Mouse (Mus musculus): ENCODE measurements around the gene Taok3. TPM values are rescaled to one million over a fixed set of nuclear protein-coding genes. Genes with fewer than 3 reads are reported as not detected.

Taok3 gene
- total RNA-seq, 2 experiments from 2014 or later, result 57.5 to 80.2 TPM

DNA sequence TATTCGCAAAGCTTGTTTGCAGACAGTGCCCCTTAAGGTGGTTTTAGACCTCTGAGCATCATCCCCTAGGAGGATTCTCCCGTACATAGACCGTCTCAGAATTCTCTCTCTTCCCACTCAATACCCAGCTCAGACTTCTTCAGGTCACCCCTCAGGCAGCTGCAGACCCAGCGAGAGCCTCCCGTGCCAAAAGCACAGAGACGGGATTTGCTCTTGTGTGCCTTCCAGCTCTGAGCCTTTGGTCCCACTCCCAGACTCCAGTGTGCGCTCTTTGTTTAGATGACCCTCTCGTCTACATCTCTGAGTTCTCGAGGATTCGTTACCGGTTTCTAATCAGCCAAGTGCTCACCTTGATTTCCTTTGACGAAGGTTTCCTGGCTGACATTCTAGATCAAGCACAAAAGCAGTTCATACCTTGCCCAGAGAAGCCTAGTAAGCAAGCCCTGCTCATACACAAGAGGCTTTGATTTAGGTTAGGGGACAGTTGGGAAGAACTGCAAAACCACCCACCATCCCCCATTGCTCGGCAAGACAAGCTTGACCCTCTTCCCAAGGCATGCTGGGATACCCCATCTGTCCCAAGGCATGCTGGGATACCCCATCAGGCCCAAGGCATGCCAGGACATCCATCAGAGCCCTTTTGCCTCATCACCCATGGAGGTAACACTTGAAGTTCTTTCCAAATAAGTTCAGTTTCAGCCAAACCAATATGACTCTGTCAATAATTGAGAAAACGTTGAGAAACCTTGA, 48.6 kb downstream of the Taok3 start:
- ATAC-seq (ENCODE audit: poor library complexity, severe bottlenecking), result no peak

GRCm38 (mm10) chr5:117174057-117174456, 54.1 kb downstream of the Taok3 start:
- ATAC-seq (ENCODE audit: poor library complexity, severe bottlenecking), result no peak

DNA sequence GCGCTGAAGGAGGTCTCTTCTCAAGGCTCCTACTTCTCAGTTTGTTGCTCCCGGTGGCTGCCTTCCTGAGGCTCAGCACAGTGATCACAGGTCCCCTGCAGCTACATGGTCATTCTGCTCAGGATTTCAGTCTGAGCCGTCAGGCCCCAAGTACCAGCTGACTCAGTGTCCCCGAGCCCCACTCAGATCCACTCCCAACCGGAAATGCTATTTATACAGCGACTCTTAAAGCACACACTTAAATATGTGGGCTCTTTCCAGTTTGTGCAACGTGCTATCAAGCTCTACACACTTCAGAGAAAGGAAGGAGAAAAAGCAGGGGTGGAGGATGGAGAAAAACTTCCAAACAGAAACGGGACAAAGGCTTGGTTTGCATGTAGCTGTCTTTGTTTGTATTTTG, 56.0 kb downstream of the Taok3 start:
- ATAC-seq (ENCODE audit: poor library complexity, severe bottlenecking), result no peak

- no peak for ATAC-seq (ENCODE audit: poor library complexity, severe bottlenecking)
Observed at GRCm38 (mm10) chr5:117178079-117178478, 58.1 kb downstream of the Taok3 start.

DNA sequence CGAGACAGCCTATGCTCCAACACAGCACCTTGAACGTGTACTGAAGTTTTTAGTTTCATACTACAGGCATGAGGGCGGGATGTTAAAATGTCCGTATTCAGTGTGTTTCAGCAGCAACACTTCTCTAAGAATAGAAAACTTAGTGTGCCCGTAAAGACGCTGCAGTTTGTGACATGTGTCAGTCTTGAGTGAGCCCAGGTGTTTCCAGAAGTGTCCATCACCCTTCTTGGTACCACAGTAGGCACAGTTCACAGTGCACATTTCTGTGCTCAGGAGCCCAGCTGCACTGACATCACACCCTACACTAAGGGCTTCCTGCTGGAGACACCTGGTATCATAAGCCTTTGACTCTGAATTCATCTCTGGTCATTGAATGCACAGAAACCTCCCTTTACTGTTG, 58.6 kb downstream of the Taok3 start:
- no peak for ATAC-seq (ENCODE audit: poor library complexity, severe bottlenecking)

- 0 out of 2 replicates have a peak, but pooled peaks have one; percentile 9 for ATAC-seq (ENCODE audit: poor library complexity, severe bottlenecking)
Observed at GRCm38 (mm10) chr5:117181921-117182320, 62.0 kb downstream of the Taok3 start.

DNA sequence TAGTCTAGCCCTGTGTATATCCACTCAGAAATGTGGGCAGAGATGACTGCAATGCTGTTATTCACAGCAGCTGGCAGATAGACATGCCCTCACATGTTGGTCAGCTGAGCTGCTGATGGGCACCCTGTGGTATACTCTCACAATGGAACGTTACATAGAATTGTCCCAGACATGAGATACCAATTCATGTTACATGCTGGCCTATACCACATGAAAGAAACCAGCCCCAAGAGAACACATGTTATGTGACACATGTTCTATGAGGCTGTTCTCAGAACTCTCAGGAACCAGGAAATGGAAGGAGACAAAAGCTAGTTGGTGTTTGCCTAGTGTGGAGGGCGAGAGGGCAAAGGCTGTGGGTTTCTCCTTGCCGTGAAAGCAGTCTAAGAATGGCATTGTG, 62.5 kb downstream of the Taok3 start:
- no peak for ATAC-seq (ENCODE audit: poor library complexity, severe bottlenecking)

GRCm38 (mm10) chr5:117184832-117185231, 64.9 kb downstream of the Taok3 start:
- ATAC-seq (ENCODE audit: poor library complexity, severe bottlenecking), result no peak

- 0 out of 2 replicates have a peak, but pooled peaks have one; percentile 40 for ATAC-seq (ENCODE audit: poor library complexity, severe bottlenecking)
Observed at GRCm38 (mm10) chr5:117185673-117186072, 65.7 kb downstream of the Taok3 start.

- no peak for ATAC-seq (ENCODE audit: poor library complexity, severe bottlenecking)
Observed at GRCm38 (mm10) chr5:117192061-117192460, 72.1 kb downstream of the Taok3 start.

DNA sequence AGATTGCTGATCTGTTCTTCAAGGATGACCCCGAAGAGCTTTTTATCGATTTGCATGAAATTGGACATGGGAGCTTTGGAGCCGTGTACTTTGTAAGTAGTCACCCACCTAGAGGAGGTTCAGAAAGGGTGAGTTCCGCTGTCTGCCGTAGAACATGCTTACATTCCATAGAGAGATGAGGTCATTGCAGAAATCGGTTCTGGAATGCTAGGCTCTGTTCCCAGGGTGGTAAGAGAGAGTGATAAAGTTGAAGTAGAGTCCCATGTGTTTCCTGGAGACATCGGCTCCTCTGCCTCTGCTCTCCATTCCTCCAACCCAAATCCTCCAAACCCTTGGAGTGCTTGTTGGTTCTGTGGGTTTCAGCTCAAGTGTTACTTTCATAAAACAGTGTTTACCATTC, 73.8 kb downstream of the Taok3 start:
- no peak for ATAC-seq (ENCODE audit: poor library complexity, severe bottlenecking)

DNA sequence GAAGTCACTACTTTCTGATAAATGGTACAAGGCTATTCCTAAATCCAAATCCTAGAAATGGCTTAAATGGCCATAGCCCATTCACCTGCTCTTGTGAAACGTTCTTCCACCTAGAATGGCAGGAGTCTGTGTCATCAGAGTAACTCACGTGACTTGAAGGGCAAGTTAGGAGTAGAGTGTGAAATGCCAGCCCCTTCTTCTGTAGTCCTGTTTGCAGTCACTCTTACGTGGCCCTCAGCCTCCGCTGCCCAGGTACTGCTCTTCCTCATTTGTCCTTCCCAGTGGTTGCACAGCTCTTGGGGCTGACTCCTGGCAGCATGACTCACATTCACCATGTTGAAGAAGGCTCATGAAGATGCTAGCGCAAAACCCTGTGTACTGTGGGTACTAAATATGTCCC, 74.7 kb downstream of the Taok3 start:
- ATAC-seq (ENCODE audit: poor library complexity, severe bottlenecking), result no peak

DNA sequence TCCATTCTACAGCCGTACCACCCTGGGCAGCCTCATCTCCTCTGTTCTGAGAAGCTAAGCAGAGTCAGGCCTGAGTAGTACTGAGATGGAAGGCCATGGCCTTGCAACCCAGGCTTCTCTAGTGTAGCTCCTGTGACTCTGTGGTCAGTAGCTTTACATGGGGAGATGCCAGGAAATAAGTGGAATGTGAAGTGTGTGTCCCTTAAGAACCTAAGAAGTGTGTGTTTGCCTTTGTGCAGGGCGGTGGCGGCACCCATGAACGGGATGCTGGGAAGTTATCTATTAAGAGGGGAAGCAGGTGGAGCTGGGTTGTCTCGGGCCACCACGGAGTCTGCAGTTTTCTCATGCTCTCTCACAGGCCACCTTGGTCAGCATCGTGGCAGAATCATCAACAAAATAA, 76.6 kb downstream of the Taok3 start:
- ATAC-seq (ENCODE audit: poor library complexity, severe bottlenecking), result no peak

DNA sequence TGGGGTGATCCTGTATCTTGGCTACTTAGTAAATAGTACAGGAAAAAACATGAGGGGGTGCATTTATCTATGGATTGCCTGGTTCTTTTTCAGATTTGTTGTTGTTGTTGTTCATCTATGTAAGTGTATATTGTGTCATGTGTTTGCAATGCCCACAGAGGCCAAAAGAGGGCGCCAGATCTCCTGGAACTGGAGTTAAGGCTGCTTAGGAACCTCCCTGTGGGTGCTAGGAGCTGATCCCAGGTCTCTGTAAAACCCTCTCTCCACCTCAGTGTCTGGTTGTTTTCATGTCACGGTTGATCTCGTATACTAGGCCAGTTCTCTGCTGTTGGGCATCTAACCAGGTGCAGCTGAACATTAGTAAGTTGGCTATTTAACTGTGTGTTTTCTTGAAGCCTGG, 78.5 kb downstream of the Taok3 start:
- ATAC-seq (ENCODE audit: poor library complexity, severe bottlenecking), result no peak

GRCm38 (mm10) chr5:117207286-117207685, 87.4 kb downstream of the Taok3 start:
- ATAC-seq (ENCODE audit: poor library complexity, severe bottlenecking), result no peak

DNA sequence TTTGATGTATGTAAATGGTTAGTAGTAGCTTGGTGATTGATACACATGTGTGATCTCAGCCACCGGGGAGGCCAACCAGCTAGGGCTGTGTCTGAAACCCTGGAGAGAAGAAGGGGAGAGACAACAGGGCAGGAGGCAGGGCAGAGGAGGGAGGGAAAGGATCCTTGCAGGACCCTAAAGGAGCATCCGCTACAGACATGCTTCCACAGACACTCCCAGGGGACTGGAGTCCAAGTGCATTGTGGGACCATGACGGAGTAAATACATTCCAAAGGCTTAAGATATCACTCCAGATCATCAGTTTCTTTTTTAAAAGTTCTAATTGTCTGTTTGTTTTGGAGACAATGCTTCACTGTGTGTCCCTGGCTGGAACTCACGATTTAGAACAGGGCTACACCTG, 94.1 kb downstream of the Taok3 start:
- no peak for ATAC-seq (ENCODE audit: poor library complexity, severe bottlenecking)

DNA sequence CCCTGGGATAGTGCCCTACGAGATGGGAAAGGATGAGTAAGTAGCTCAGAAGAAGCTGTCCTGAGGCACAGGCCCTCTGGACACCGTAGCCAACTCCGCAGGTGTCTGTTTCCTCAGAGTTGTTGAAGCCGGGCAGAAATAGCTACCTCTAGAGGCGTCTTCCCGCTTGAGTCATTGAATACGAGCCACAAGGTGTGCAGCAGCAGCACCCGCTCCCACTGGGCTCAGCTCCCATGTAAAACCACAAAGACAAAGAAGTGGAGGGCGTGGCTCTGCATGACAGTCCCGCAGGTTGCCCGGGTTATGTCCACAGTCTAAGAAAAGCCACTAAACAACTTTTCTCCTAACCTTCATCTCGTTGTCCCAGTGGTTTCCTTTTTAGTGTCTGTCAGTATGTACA, 111.1 kb downstream of the Taok3 start:
- no peak for ATAC-seq (ENCODE audit: poor library complexity, severe bottlenecking)

DNA sequence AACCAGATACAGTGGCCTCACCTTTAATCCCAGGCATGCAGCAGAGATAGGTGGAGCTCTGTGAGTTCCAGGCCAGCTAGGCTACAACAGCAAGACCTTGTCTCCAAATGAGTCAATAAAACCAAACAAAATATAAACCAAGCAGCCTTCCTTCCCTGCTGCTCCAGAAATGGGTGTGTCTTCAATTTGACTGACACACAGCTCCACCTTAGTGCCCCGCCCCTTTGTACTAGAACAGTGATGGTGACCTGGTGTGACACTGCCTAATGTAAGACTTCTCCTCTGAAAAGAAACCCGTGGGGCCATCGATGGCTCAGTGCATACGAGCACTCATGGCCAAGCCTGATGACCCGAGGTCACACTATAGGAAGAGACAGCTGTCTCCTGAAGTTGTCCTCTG, 116.6 kb downstream of the Taok3 start:
- ATAC-seq (ENCODE audit: poor library complexity, severe bottlenecking), result no peak

DNA sequence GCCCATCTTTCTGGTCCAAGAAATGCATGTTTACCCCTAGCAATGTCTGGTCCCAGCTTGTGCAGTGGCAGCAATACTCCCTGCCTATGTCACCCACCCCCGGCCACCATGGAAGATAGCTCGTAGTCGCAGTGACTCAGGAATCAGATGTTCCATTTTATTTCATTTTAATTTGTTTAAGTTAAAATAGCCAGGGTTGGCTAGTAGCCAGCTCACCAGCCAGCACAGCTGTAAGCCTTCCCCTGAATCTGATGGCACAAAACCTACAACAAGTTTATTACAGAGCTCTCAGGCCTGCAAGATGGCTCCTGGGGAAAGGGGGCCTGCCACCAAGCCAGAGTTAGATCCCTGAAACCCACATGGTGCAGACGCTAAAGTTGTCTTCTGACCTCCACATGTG, 119.2 kb downstream of the Taok3 start:
- no peak for ATAC-seq (ENCODE audit: poor library complexity, severe bottlenecking)

DNA sequence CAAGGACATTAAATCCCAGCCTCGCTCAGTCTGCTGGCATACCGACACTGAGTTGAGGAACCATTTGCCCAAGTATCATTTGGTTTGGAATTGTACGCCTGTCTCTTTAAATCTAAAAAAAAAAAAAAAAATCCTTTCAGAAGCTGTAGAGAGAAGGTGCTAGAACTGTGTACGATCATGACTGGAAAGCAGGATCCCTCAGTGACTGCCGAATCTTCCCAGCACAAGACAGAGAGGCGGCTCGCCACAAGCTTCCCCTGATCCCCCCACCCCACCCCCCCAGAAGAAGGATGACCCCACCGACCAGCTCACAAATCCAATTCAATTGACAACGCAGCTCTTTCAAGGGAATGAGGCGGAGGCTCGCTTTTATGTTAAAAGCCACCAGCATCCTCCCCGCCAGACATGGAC, 120.4 kb downstream of the Taok3 start:
- ATAC-seq (ENCODE audit: poor library complexity, severe bottlenecking), result no peak

GRCm38 (mm10) chr5:117240761-117241322, 120.9 kb downstream of the Taok3 start:
- ATAC-seq (ENCODE audit: poor library complexity, severe bottlenecking), result no peak

DNA sequence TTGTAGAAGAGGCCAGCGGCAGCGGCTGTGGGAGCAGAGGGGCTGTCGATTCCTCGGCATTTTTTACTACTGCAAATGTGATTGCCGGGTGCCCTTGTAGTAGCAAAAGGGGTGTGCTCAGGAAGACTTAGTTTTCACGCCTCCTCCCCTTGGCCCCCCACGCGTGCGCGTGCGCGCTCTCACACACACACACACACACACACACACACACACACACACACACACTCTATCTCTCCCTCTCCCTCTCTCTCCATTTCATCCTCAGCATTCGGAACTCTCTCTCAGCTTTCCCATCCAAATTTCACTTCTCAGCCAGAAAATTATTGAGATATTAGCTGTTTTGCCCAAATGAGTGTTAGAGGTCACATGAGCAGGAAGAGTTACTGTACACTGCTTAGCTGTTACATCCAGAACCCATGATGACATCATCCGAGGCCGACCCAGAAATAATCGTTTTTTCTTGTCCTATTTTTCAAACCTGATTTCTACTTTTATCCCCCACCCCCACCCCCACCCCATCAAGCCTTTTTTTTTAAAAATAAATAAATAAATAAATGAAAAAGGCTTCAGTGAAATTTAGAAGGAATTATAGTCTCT, 122.1 kb downstream of the Taok3 start:
- no peak for ATAC-seq (ENCODE audit: poor library complexity, severe bottlenecking)
